Mouse (Mus musculus) cerebellum, adult (tissue): ENCODE measurements at regions not wholly inside any gene's neighbourhood (a gene's known extent, or its start where the extent isn't known, plus 50 kb on each side); places are given as distances from the start of the nearest gene placed in this dataset.
A peak's percentile ranks its signal among the peaks of the same experiment; 100 is the strongest.

ENCODE experiments used
- ATAC-seq: cut with Nextera tagmentation; 2 replicates; pipeline ENCODE4 v1.9.2; 2017; ENCODE audit warnings: mild to moderate bottlenecking, moderate library complexity, mixed read lengths; ENCODE audit not compliant: insufficient number of reproducible peaks, low FRiP score, low TSS enrichment

DNA sequence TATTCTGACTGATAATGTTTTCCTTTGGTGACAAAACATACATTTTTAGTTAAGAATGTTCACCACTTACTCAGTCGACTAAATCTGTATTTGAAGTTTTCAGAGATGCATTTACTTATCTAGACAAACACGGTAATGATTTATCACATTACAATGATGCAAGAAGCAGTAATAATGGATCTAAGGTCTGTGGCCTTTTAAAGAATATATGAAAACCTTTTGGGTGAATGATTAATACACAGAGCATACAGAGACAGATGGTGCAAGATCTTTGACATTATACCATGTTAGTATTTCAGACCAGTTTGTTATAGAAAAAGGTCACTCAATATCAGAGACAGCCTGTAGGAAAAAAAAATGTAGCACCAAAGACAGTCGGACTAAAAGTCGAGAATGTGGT is 1004.2 kb upstream of the Ncam2 start:
- no peak for ATAC-seq

DNA sequence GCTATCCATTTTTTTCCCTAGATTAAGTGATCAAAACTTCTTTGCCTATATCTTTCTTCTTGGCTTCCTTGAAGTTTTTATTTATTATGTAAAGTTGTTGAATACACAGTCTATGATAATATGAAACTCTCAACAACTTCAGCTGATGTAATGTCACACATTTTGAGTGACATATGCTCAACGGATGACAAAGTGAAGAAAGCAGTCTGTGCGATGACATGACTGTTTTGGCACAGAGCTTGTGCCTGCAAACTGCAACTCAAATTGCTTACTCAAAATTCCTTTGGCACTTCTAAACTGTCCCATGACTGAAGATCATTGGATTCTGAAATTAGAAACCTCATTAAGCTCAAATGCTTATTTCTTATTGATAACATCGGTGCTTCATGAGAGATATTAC is 997.7 kb upstream of the Ncam2 start:
- no peak for ATAC-seq

DNA sequence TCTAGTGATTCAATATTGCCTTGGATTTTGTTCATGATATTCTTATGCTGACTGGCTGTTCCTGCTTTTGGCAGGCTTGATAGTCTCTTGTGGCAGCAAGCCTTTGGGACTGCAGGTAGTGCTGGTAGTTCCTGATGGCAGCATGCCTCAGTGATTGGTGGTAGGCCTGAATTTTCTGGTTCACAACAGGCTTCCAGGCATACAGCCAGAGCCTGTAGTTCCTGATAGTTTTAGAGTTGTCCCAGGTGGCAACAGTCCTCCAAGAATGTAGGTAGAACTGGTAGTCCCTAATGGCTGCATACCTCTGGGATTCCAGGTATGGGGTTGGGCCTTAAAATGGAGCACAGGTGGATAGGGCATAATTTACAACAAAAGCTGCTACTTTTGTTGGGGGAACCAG is 987.7 kb upstream of the Ncam2 start:
- ATAC-seq = peak; percentile 87

DNA sequence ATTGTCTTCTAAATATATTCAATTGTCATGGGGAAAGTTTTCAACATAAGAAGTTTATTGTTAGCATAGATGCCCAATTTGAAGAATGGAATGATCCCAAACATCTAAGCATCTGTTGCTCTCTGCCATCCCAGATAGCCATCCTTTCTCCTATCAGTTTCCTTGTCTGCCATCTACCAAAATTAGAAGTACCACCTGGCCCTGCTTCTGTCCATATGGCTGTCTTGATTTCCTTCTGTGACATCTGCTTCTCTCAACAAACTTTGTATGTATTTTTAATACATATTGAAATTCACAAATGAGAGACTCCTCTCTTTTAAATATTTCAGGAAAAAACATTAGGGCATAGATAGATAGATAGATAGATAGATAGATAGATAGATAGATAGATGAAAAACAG is 945.1 kb upstream of the Ncam2 start:
- no peak for ATAC-seq

DNA sequence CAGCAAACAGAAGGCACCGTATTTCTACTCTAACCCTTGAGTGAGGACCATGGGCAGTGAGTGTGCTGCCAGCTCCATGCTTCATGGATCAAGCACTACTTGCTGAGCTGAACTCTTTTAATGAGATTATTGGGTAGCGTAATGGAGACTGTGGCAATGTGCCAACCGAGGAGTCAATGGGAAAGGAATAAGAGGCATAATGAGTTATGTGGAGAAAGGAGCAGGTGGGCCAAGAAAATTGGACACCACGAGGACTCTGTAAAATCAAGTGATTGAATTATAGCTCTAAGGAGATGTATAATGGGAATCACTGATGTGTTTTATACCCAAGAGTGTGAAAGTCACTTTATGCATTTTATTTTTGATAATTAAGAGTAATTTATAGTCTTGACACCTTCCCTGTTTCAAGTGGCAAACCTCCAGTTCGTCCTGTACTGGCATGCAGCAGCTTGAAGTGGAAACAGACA is 934.3 kb upstream of the Ncam2 start:
- no peak for ATAC-seq

DNA sequence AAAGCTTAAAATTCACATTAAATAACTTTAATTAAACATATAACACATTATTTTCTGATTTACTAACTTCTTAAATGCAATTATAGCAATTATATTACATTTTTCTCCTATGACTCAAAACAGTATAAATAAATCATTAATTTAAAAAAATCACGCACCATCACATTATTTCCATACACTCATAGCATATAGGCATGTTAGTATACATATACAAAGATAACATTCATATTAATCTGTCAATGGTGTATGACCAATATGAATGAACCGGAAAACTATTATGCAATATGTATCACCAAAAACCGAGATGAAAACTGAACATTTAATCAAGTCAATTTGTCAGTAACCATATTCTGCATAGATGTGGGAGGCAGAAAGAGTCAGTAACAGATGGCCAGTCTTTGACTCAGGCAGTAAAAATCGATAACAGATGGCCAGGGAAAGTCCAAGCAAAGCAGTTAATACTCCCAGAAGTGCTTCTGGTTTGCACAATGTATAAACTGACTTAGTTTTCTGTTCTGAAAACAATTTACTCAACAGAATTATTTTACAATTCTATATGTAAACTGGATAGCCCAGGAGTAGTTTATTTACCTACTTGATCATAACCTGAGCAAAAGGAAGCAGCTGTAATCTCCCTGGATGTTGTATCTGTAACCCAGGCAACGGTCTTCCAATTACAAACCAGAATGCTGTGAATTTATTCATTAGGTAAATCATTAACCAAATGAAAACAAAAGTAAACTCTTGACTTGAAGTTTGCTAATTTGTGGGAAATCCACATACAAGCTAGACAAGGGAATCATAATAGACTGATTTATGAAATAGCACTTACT is 928.0 kb upstream of the Ncam2 start:
- no peak; the same call in 1 of the 2 replicates for ATAC-seq
